ENCODE assay signal across 17 mouse cellular contexts in genomic region chrX:155346249-155346648, GRCm38 (mm10).
"Had no signal": no experiment of that assay in that cellular context is flagged by ENCODE, and none has a peak within 500 bp of the region (broad histone marks: within the 10 kb centered on the region; RNA-seq: fewer than 3 reads in every experiment).

No protein-coding gene starts in this region.

- ATAC-seq: hindbrain, postnatal 0 days; intestine, postnatal 0 days; liver, embryonic 12.5 days had no signal

- DNase-seq: gastrocnemius, adult 2 months; gastrocnemius, postnatal 10 days; gastrocnemius, postnatal 25 days; heart, adult 11 months; heart, adult 2 months; heart, postnatal 14 days; heart, postnatal 36 days; kidney, adult 18-20 months; kidney, adult 8-10 months; kidney, postnatal 10 days; kidney, postnatal 25 days; kidney, postnatal 4 days; layer of hippocampus, postnatal 36 days; left cerebral cortex, postnatal 4 days had no signal
